Comparison of ENCODE assay signal across 33 mouse cellular contexts in genomic region chr2:28498431-28498830, GRCm38 (mm10). TPM values are rescaled to one million over a fixed set of nuclear protein-coding genes. Genes with fewer than 3 reads are reported as not detected.
DNase-seq lines count a peak whose midpoint lies in the region; ATAC-seq and TF ChIP-seq lines count a peak whose summit lies in the region.
"Had no signal": no experiment of that assay in that cellular context is flagged by ENCODE, and none has a peak within 500 bp of the region (broad histone marks: within the 10 kb centered on the region; RNA-seq: fewer than 3 reads in every experiment).

No protein-coding gene starts in this region.

- H3K4me1 ChIP-seq in kidney, embryonic 16.5 days (ENCODE audit: insufficient read depth, low read length): peaks cover 6% of the 10 kb centered on the region; the same call in 1 of the 2 replicates
- H3K4me1 ChIP-seq: embryonic facial prominence, embryonic 13.5 days; forebrain, embryonic 12.5 days; hindbrain, embryonic 13.5 days had no signal

- no peak for ATAC-seq in kidney, embryonic 16.5 days (ENCODE audit: low FRiP score, low TSS enrichment)
- ATAC-seq in common myeloid progenitor, adult 5-6 weeks (replicated peaks; ENCODE audit: low read depth, poor library complexity, severe bottlenecking): peak; percentile 33; the same call in 1 of the 2 replicates
- ATAC-seq: CD4-positive, CD25-positive, alpha-beta regulatory T cell, adult 4 months; forebrain, postnatal 0 days; intestine, embryonic 16.5 days had no signal

- 80% methylated on average over 4 of the region's 4 CpGs for WGBS in kidney, embryonic 16.5 days

- intact Hi-C loops in gastrocnemius, adult 2 months (cut with DNase I): no loop called here

- no peaks in the 10 kb centered on the region for H3K27me3 ChIP-seq in kidney, embryonic 16.5 days (ENCODE audit: insufficient read depth, low read length)
- H3K27me3 ChIP-seq: embryonic facial prominence, embryonic 13.5 days; forebrain, embryonic 12.5 days had no signal

- no peak for TF ChIP-seq CTCF in gastrocnemius, adult 2 months (IDR thresholded peaks at IDR 0.05)

- DNase-seq in gastrocnemius, adult 2 months: no peak
- no peak for DNase-seq in gastrocnemius, postnatal 10 days
- no peak for DNase-seq in kidney, adult 11 months
- peak; percentile 0 for DNase-seq in B cell, adult 2 months
- no peak for DNase-seq in ovary, postnatal 10 days (ENCODE audit: low spot score)
- DNase-seq in retina, postnatal 1 day: no peak
- DNase-seq: adrenal gland, postnatal 36 days; cerebellum, adult 8-10 months; forebrain, postnatal 0 days; gastrocnemius, postnatal 14 days; kidney, postnatal 10 days; layer of hippocampus, postnatal 36 days; liver; lung, adult 2 months; lung, postnatal 10 days; midbrain, embryonic 14.5 days; thymus, postnatal 14 days had no signal

- no peak overlapping the region for H3K9ac ChIP-seq in kidney, embryonic 16.5 days (replicated peaks; ENCODE audit: low read length)
- H3K9ac ChIP-seq: embryonic facial prominence, embryonic 13.5 days; forebrain, embryonic 12.5 days; forebrain, postnatal 0 days; hindbrain, embryonic 13.5 days; liver, embryonic 14.5 days had no signal

- no peaks in the 10 kb centered on the region for H3K36me3 ChIP-seq in kidney, embryonic 16.5 days (ENCODE audit: insufficient read depth, low read length)
- H3K36me3 ChIP-seq: embryonic facial prominence, embryonic 13.5 days; forebrain, embryonic 12.5 days; hindbrain, embryonic 13.5 days had no signal

- no peaks in the 10 kb centered on the region for H3K9me3 ChIP-seq in kidney, embryonic 16.5 days (ENCODE audit: low read length)
- H3K9me3 ChIP-seq: embryonic facial prominence, embryonic 13.5 days; forebrain, embryonic 12.5 days; hindbrain, embryonic 13.5 days had no signal

- H3K4me3 ChIP-seq in gastrocnemius, adult 2 months: peak overlapping the region; percentile 18; the same call in 1 of the 2 replicates
- no peak overlapping the region for H3K4me3 ChIP-seq in kidney, embryonic 16.5 days (ENCODE audit: low read length)
- H3K4me3 ChIP-seq: embryonic facial prominence, embryonic 13.5 days; forebrain, embryonic 12.5 days; hindbrain, embryonic 13.5 days had no signal

- no peak overlapping the region for H3K27ac ChIP-seq in gastrocnemius, adult 2 months
- H3K27ac ChIP-seq in kidney, embryonic 16.5 days (ENCODE audit: low read length): no peak overlapping the region
- H3K27ac ChIP-seq: embryonic facial prominence, embryonic 13.5 days; forebrain, embryonic 12.5 days; hindbrain, embryonic 13.5 days; liver, embryonic 14.5 days; macrophage had no signal

- H3K4me2 ChIP-seq in kidney, embryonic 16.5 days (replicated peaks; ENCODE audit: low read depth, low read length): peak overlapping the region; percentile 46; the same call in 1 of the 2 replicates
- H3K4me2 ChIP-seq: embryonic facial prominence, embryonic 13.5 days; forebrain, embryonic 12.5 days; hindbrain, embryonic 13.5 days had no signal

RNA-seq across cellular contexts. Expression of gene Gbgt1, which starts 1.7 kb away (rescaled TPM):
- 1 to 10 TPM in 1 of 2 experiments, under 1 TPM in 1; 0.56 to 1.1 TPM for total RNA-seq in gastrocnemius, adult 2 months (2021)
- total RNA-seq in gastrocnemius, postnatal 10 days (2021): 1 to 10 TPM; 1.9 to 3.5 TPM
- polyA plus RNA-seq in kidney, embryonic 16.5 days (2015; fragmentation: Nextera tagmentation; extraction: Ambion mirVana): 5.5 and 6.3 TPM in 2 replicates
- not detected in 2 replicates for total RNA-seq in common myeloid progenitor, adult 5-6 weeks (2017)
- polyA plus RNA-seq: CD4-positive, CD25-positive, alpha-beta regulatory T cell, adult 4 months; heart, embryonic 14.5 days; limb, embryonic 11.5 days had no signal

RNA-seq across cellular contexts. Expression of gene Gm10134, which starts 7.5 kb away (rescaled TPM):
- under 1 TPM in 1 of 2 experiments, not detected in 1; 0.98 TPM for total RNA-seq in gastrocnemius, adult 2 months (2021)
- 1 to 10 TPM in 1 of 2 experiments, not detected in 1; 2.0 TPM for total RNA-seq in gastrocnemius, postnatal 10 days (2021)
- 8.3 and 9.8 TPM in 2 replicates for polyA plus RNA-seq in kidney, embryonic 16.5 days (2015; fragmentation: Nextera tagmentation; extraction: Ambion mirVana)
- not detected in 2 replicates for total RNA-seq in common myeloid progenitor, adult 5-6 weeks (2017)
- total RNA-seq: forebrain, postnatal 0 days; monocyte, adult 5-6 weeks had no signal
- polyA plus RNA-seq: CD4-positive, CD25-positive, alpha-beta regulatory T cell, adult 4 months; embryonic facial prominence, embryonic 13.5 days; limb, embryonic 11.5 days; liver, embryonic 14.5 days; neural tube, embryonic 14.5 days had no signal

RNA-seq across cellular contexts. Expression of gene Ralgds, which starts 14.5 kb away (rescaled TPM):
- 10 to 100 TPM in 1 of 2 experiments, 1 to 10 TPM in 1; 9.9 to 10.1 TPM for total RNA-seq in gastrocnemius, adult 2 months (2021)
- 10 to 100 TPM; 33.1 to 43.9 TPM for total RNA-seq in gastrocnemius, postnatal 10 days (2021)
- 24.7 and 28.7 TPM in 2 replicates for polyA plus RNA-seq in kidney, embryonic 16.5 days (2015; fragmentation: Nextera tagmentation; extraction: Ambion mirVana)
- 3.7 and 4.3 TPM in 2 replicates for total RNA-seq in common myeloid progenitor, adult 5-6 weeks (2017)

RNA-seq across cellular contexts. Expression of gene Mrps2, which starts 30.6 kb away (rescaled TPM):
- total RNA-seq in gastrocnemius, adult 2 months (2021): 10 to 100 TPM; 21.2 to 25.5 TPM
- total RNA-seq in gastrocnemius, postnatal 10 days (2021): 10 to 100 TPM; 28.3 to 31.5 TPM
- polyA plus RNA-seq in kidney, embryonic 16.5 days (2015; fragmentation: Nextera tagmentation; extraction: Ambion mirVana): 70.8 and 74.2 TPM in 2 replicates
- 33.2 and 35.2 TPM in 2 replicates for total RNA-seq in common myeloid progenitor, adult 5-6 weeks (2017)

RNA-seq across cellular contexts. Expression of gene 1700007K13Rik, which starts 32.3 kb away (rescaled TPM):
- total RNA-seq in gastrocnemius, adult 2 months (2021): under 1 TPM; 0.33 to 0.36 TPM
- under 1 TPM in 1 of 2 experiments, not detected in 1; 0.34 TPM for total RNA-seq in gastrocnemius, postnatal 10 days (2021)
- 0.22 and 0.94 TPM in 2 replicates for polyA plus RNA-seq in kidney, embryonic 16.5 days (2015; fragmentation: Nextera tagmentation; extraction: Ambion mirVana)
- not detected in 2 replicates for total RNA-seq in common myeloid progenitor, adult 5-6 weeks (2017)
- total RNA-seq: adrenal gland, postnatal 36 days; heart, postnatal 25 days; monocyte, adult 5-6 weeks had no signal
- polyA plus RNA-seq: CD4-positive, CD25-positive, alpha-beta regulatory T cell, adult 4 months; heart, embryonic 14.5 days; intestine, embryonic 16.5 days; large intestine, adult 2 months; liver, embryonic 14.5 days; macrophage; small intestine, adult 2 months had no signal

Comparison
In these comparisons a context has a peak if more than half of its experiments do, and no peak if none do; other contexts are left out.
1. DNase-seq: peak in B cell, adult 2 months (2 of 2); none in gastrocnemius, adult 2 months (single experiment), gastrocnemius, postnatal 10 days (single experiment), kidney, adult 11 months (single experiment), ovary, postnatal 10 days (single experiment) and retina, postnatal 1 day (single experiment).